Mouse (Mus musculus) T-helper 1 cell (primary cell): Measurements from ENCODE around the gene Ccl22.

Experiments used
- in situ Hi-C: fragments of 300-600 bp; cut with MboI, MseI; formaldehyde crosslinking; loops from one replicate; pipeline ENCODE4 v1.15.1; 2025; ENCODE audit warnings: high pct_unique_total_duplicates

The Ccl22 gene

DNA sequence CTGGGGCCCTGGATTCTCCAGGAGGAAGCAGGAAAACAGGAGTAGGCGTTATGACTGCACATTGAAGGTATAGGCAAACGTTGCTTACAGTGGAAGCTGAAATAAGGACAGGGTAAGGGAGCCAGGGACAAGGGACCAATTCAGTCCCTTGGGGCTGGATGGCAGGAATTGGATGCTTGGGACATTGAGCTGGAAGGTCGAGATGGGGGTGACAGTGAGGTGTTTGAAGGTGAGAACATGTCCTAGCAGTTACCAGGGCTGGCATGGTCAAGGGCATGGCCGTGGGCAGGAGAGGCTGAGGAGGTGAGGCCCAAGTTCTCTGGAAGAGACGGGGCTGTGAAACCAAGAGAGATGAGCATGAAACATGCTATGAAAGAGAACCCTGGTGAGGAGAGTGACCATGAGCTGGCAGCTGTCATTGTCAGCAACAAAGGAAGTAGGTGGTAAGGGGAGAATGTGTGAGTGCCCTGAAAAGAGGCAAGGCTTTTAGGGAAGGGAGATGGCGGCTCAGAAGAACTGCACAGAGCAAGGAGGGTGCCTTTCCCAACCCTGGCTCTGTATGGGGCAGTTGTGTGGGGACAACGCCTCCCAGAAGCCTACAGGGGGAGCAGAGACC, 10.5 kb upstream of the Ccl22 start:
- in situ Hi-C loops = no loop called here

- in situ Hi-C loops = no loop called here
These were observed 9.8 kb upstream of the Ccl22 start for GRCm38 (mm10) chr8:94735426-94736094.

DNA sequence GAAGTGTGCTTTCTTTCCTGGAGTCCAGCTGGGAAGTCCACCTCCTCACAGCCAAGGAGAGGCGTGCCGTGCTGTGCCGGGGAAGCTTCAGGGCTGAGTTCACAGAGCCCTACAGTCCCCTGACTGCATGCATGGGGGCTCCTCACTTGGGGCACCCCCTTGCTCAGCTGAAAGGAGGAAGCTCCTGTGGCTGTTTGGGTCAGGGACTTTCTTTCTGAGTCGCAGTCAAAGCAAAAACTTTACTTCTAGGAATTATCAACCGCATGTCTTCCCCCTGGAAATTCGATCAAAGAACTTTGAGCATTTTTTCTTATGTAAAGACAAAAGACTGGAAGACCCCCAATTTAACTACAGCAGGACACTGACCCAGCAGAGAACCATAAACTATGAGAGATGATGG, 5.6 kb upstream of the Ccl22 start:
- in situ Hi-C loops = loop anchor here (10.0 kb wide), 1 partner anchor 445 kb away; no protein-coding TSS in a partner anchor

DNA sequence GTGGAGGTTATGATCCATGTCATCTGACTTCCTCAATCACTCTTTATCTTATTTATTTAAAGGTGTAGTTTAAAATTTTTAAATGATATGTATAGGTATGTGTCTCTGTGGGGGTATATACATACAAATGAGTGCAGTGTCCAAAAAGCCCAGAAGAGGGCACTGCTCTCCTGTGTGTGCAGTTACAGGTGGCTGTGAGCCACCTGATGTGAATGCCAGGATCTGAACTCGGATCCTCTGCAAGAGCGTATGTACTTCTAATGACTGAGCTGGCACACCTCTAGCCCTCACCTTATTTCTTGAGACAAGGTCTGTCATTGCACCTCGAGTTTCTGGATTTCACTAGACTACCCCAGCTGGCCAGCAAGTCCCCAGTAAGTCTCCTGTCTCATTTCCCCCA, 4.8 kb upstream of the Ccl22 start:
- in situ Hi-C loops = loop anchor here (10.0 kb wide), 1 partner anchor 444 kb away; no protein-coding TSS in a partner anchor

GRCm38 (mm10) chr8:94741726-94742125, 3.7 kb upstream of the Ccl22 start:
- in situ Hi-C loops = loop anchor here (10.0 kb wide), 1 partner anchor 443 kb away; no protein-coding TSS in a partner anchor

- in situ Hi-C loops = loop anchor here (10.0 kb wide), 1 partner anchor 440 kb away; no protein-coding TSS in a partner anchor
These were observed 906 bp upstream of the Ccl22 start for GRCm38 (mm10) chr8:94744484-94744883.

DNA sequence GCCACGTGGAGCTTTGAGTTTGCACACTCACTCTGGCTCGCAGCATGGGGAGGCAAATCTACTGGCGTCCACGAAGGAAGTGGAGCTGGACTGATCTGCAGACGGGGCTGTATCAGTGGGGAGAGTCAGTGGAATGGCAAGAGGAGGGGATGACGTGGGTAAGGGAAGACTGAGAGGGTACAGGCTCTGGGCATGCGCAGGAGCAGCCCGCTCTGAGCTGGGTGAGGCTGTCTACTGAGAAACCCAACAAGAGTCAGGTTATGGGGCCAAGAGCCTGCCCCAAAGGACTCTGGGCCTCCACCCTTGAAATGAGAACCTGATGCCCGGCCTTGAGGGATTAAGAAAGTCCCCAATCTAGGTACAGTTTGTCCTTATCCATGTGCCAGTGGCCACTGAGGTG, 418 bp upstream of the Ccl22 start:
- in situ Hi-C loops = loop anchor here (10.0 kb wide), 1 partner anchor 440 kb away; no protein-coding TSS in a partner anchor

DNA sequence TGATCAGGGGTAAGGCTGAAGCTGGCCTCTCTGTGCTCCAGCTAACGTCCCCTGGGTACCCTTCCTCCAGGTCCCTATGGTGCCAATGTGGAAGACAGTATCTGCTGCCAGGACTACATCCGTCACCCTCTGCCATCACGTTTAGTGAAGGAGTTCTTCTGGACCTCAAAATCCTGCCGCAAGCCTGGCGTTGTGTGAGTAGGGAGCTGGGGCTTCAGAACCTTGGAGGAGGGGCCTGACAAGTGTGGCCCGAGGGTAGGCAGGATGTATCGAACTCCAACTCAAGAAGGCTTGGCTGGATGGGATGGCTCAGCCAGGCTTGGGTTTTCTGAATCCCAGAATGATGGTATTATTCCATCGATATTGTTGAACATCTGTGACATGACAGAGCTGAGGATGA, 1.4 kb downstream of the Ccl22 start:
- in situ Hi-C loops = loop anchor here (10.0 kb wide), 1 partner anchor 438 kb away; no protein-coding TSS in a partner anchor

GRCm38 (mm10) chr8:94748363-94748762, 3.0 kb downstream of the Ccl22 start:
- in situ Hi-C loops = loop anchor here (10.0 kb wide), 1 partner anchor 436 kb away; no protein-coding TSS in a partner anchor

- in situ Hi-C loops = loop anchor here (10.0 kb wide), 2 partner anchors 435 to 805 kb away; no protein-coding TSS in a partner anchor
These were observed 4.6 kb downstream of the Ccl22 start for GRCm38 (mm10) chr8:94749942-94750341.

GRCm38 (mm10) chr8:94751023-94751849, 5.8 kb downstream of the Ccl22 start:
- in situ Hi-C loops = loop anchor here (10.0 kb wide), 1 partner anchor 804 kb away; no protein-coding TSS in a partner anchor

DNA sequence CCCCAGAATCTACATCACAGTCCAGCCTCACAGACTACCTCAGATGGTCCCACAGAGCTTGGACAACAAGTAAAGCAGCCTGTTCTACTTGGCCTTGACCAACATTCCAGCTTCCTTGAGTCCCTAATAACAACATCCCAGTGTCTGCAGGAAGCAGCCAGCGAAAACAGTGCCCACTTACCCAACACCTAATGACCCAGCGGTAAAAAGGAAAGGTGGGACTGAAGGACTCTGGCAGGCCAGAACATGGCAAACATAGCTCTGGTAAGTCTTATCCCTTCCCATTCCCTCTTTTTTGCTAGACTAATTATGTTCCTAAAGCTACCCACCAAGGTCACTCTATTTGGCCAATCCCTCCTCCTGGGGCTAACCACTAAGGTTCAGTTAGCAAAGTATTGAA, 8.6 kb downstream of the Ccl22 start:
- in situ Hi-C loops = loop anchor here (10.0 kb wide), 1 partner anchor 801 kb away; no protein-coding TSS in a partner anchor

DNA sequence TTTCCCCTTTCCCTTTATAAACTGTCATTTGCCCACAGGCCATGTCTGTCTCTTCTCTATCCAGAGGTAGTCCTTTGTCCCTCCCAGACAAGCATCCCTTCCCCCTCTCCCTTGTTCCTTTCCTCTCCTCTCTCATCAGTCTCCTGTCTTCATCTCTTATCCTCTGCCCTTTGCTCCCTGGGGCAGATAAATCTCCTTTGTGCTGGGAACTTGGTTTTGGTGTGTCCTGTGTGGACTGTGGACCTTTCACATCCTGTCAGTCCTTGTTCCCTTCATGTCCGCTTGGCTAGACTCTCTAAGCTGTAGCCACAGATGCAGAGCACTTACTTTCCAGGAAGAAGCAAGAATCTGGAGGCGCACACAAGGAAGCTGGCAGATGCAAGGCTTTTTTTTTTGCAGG, 9.1 kb downstream of the Ccl22 start:
- in situ Hi-C loops = loop anchor here (10.0 kb wide), 1 partner anchor 800 kb away; no protein-coding TSS in a partner anchor

DNA sequence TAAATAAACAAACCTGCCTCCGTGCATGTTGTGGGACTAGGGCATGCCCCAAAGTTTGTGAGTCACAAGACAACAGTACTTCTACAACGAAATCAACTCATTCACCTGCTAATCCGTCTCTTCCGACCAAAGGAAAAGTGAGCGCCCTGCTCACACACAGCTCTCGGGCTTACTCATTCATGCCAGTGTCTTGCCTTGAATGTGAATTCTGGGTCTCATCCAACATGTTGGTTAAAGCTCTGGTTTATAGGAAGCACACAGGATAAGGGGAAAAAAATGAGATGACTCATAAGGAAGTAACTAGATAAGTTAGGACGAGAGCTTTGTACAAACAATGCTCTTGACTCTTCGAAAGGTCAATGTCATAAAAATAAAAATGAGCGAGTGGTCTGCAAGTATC, 21.6 kb downstream of the Ccl22 start:
- in situ Hi-C loops = no loop called here

DNA sequence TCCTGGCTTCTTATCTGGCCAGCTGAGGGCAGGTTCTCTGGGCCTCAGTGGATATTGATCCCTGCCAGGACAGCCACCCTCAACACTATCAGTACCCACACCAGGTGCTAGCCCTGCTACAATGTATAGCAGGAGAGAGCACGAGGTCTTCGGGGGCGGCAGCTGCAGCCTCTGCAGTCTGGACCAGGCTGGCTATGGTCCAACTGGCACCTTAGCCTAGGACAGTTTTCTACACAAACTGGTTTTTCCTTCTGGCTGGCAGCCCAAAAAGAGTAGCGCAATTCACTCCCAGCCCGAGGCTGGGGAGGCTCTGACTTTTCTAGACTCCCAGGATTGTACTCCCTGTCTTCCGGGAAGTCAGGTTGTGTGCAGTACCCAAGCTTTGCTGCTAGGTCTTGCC, 25.6 kb downstream of the Ccl22 start:
- in situ Hi-C loops = no loop called here

- in situ Hi-C loops = no loop called here
These were observed 26.7 kb downstream of the Ccl22 start, which contains the start of gene Cx3cl1 for GRCm38 (mm10) chr8:94771941-94772670. TSS of gene Cx3cl1 (plus strand) at chr8:94772009.

DNA sequence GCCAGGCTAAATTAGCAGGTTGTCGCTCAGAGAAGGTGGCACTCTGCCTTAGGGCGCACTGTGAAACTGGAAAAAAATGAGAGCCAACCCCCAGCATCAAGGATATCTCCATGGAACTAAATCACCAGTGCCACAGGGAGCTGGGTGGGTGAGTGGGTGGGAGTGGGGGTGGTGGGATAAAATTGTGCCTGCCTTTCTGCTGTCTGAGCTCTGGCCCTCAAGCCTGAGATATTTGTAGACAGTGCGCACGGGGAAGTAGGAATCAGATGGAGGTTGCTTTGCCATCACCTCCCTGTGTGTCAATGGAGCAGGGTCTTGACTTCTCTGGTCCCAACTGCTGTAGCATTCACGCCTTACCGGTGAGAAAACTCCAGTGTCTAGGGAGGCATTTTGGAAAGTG, 27.7 kb downstream of the Ccl22 start:
- in situ Hi-C loops = no loop called here

DNA sequence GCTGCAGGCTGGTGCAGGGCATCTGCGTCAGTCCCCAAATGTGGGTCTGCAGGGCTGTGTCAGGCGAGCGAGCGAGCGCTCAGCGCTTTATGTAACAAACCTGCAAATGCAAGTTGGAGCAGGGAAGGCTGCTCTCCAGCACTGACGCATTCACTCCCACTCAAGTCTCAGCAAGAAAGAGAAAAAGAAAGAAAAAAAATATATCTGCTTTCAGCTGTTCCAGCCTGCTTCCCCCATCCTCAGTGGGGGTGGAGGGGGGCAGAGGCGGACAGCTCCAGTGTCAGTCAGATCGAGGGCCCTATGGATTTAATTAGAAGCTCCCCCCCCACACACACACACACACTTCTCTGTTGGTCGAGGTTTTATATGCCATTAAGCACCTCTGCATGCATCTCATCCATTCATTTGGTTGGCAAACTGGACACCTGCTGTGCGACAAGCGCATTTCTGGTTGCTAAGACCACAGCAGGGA, 28.3 kb downstream of the Ccl22 start:
- in situ Hi-C loops = no loop called here

- in situ Hi-C loops = no loop called here
These were observed 29.2 kb downstream of the Ccl22 start for GRCm38 (mm10) chr8:94774601-94775000.

DNA sequence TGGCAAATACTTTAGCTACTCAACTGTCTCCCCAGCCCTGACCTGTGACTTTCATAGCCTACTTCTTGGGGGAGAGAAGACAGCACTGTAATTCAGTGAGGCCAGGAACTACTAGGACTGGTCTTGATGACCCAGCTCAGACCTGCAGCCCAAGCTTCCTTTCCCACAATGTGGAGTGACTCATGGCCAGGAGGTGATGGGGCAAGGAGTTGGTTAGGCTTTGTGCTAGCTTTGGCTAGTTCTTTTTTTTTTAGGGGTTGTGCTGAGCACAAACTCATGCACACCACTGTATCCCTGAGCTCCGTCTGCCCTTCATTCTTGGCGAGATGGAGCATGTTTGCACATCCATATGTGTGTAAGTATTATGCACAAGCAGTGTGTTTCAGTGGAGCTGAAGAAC, 31.0 kb downstream of the Ccl22 start:
- in situ Hi-C loops = no loop called here

DNA sequence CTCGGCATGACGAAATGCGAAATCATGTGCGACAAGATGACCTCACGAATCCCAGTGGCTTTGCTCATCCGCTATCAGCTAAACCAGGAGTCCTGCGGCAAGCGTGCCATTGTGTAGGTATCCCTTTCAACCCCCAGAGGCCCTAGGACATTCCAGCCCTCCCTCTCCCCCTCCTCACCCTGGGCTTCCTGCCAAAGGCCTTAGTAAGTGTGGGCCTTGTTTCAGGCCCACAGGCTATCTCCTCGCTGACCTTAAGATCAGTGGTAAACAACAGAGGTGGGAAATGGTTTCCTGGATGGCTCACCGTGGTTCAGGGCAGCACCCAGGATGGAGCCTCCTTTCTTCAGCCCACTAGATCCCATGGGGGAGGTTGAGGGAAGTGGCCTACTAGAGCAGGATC, 32.6 kb downstream of the Ccl22 start:
- in situ Hi-C loops = no loop called here
